17 mouse cellular contexts compared by ENCODE assay signal in genomic region chr1:86811756-86812155, GRCm38 (mm10).
"Had no signal": no experiment of that assay in that cellular context is flagged by ENCODE, and none has a peak within 500 bp of the region (broad histone marks: within the 10 kb centered on the region; RNA-seq: fewer than 3 reads in every experiment).

No protein-coding gene starts in this region.

- H3K9me3 ChIP-seq: kidney, embryonic 15.5 days; liver, embryonic 13.5 days; neural tube, embryonic 12.5 days had no signal

- DNase-seq: kidney, postnatal 10 days; kidney, postnatal 36 days; layer of hippocampus, postnatal 36 days; liver, embryonic 13.5 days; lung, adult 2 months; lung, postnatal 14 days; lung, postnatal 4 days; midbrain, embryonic 14.5 days; retina, postnatal 1 day; thymus, adult 2 months; thymus, postnatal 14 days; thymus, postnatal 4 days had no signal

- H3K27ac ChIP-seq: kidney, embryonic 15.5 days; left cerebral cortex, adult 2 months; liver, embryonic 13.5 days; neural tube, embryonic 12.5 days; stomach, postnatal 0 days had no signal

- H3K27me3 ChIP-seq: kidney, embryonic 15.5 days; liver, embryonic 13.5 days; neural tube, embryonic 12.5 days had no signal

- H3K4me2 ChIP-seq: kidney, embryonic 15.5 days; liver, embryonic 13.5 days; midbrain, embryonic 11.5 days; neural tube, embryonic 12.5 days had no signal

- H3K4me1 ChIP-seq: kidney, embryonic 15.5 days; liver, embryonic 13.5 days; neural tube, embryonic 12.5 days had no signal

- H3K4me3 ChIP-seq: kidney, embryonic 15.5 days; left cerebral cortex, adult 2 months; liver, embryonic 13.5 days; neural tube, embryonic 12.5 days had no signal

- H3K9ac ChIP-seq: kidney, embryonic 15.5 days; liver, embryonic 13.5 days; neural tube, embryonic 12.5 days had no signal

- H3K36me3 ChIP-seq: kidney, embryonic 15.5 days; liver, embryonic 13.5 days; neural tube, embryonic 12.5 days had no signal
